Mouse (Mus musculus): ENCODE measurements around the gene Atpif1. TPM values are rescaled to one million over a fixed set of nuclear protein-coding genes. Genes with fewer than 3 reads are reported as not detected.
"Not testable (repeated sequence)": the region's sequence is repeated elsewhere in the genome, so short reads cannot be mapped to it uniquely, and the experiment has no call there.

Gene Atpif1
- polyA plus RNA-seq, 1 experiment from 2014 or later, result 1,193 TPM

- no peaks in the 10 kb centered on the region for H3K36me3 ChIP-seq (ENCODE audit: control insufficient read depth, insufficient read depth, low read length)
- H3K4me3 ChIP-seq (ENCODE audit: low read depth, low read length), result no peak overlapping the region
- H3K9me3 ChIP-seq (ENCODE audit: control insufficient read depth, low read length), result no peaks in the 10 kb centered on the region
- no peak for DNase-seq (ENCODE audit: low spot score)
- no peaks in the 10 kb centered on the region for H3K27me3 ChIP-seq (ENCODE audit: control insufficient read depth, insufficient read depth, low read length)
- no peaks in the 10 kb centered on the region for H3K4me1 ChIP-seq (replicated peaks; ENCODE audit: control insufficient read depth, insufficient read depth, low read length)
- WGBS, result 72% methylated on average over 3 of the region's 3 CpGs
- ATAC-seq (ENCODE audit: low FRiP score), result no peak
- H3K9ac ChIP-seq (ENCODE audit: low read depth, low read length), result no peak overlapping the region
- no peak overlapping the region for H3K4me2 ChIP-seq (replicated peaks; ENCODE audit: low read depth, low read length)
- no peak overlapping the region for H3K27ac ChIP-seq (ENCODE audit: low read depth, low read length)
Observed at GRCm38 (mm10) chr4:132563261-132563660, 29.8 kb upstream of the Atpif1 start.

DNA sequence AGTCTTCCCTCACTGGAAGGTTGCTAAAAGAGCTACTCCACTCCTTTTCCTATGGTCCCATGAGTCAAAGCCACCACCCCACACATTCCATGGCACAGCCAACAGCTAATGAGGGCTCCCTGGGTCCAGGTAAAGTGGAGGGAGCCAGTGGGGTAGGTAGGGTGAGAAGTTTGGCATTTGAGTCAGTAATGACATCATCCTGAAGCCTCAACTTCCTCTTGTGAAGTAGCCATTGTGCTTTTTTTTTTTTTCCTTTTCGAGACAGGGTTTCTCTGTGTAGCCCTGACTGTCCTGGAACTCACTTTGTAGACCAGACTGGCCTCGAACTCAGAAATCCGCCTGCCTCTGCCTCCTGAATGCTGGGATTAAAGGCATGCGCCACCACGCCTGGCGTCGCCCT is 22.1 kb upstream of the Atpif1 start:
- not testable (repeated sequence) for H3K27ac ChIP-seq (ENCODE audit: low read depth, low read length); H3K36me3 ChIP-seq (ENCODE audit: control insufficient read depth, insufficient read depth, low read length); H3K9ac ChIP-seq (ENCODE audit: low read depth, low read length); H3K27me3 ChIP-seq (ENCODE audit: control insufficient read depth, insufficient read depth, low read length); H3K4me3 ChIP-seq (ENCODE audit: low read depth, low read length); DNase-seq (ENCODE audit: low spot score); ATAC-seq (ENCODE audit: low FRiP score); H3K4me1 ChIP-seq (replicated peaks; ENCODE audit: control insufficient read depth, insufficient read depth, low read length); H3K9me3 ChIP-seq (ENCODE audit: control insufficient read depth, low read length); H3K4me2 ChIP-seq (replicated peaks; ENCODE audit: low read depth, low read length)
- WGBS, result 90% methylated on average over 7 of the region's 7 CpGs

- WGBS, result 86% methylated on average over 8 of the region's 8 CpGs
- ATAC-seq (ENCODE audit: low FRiP score), result no peak
- Histone ChIP-seq H3K27me3 (ENCODE audit: control insufficient read depth, insufficient read depth, low read length) (no peaks in the 10 kb centered on the region), H3K9me3 (ENCODE audit: control insufficient read depth, low read length) (no peaks in the 10 kb centered on the region), H3K4me2 (replicated peaks; ENCODE audit: low read depth, low read length) (no peak overlapping the region), H3K36me3 (ENCODE audit: control insufficient read depth, insufficient read depth, low read length) (peaks cover 12% of the 10 kb centered on the region; the same call in 1 of the 2 replicates), H3K27ac (ENCODE audit: low read depth, low read length) (no peak overlapping the region), H3K4me3 (ENCODE audit: low read depth, low read length) (no peak overlapping the region), H3K4me1 (replicated peaks; ENCODE audit: control insufficient read depth, insufficient read depth, low read length) (no peaks in the 10 kb centered on the region), H3K9ac (ENCODE audit: low read depth, low read length) (no peak overlapping the region)
- no peak for DNase-seq (ENCODE audit: low spot score)
Observed at GRCm38 (mm10) chr4:132554653-132555052, 21.2 kb upstream of the Atpif1 start.

DNA sequence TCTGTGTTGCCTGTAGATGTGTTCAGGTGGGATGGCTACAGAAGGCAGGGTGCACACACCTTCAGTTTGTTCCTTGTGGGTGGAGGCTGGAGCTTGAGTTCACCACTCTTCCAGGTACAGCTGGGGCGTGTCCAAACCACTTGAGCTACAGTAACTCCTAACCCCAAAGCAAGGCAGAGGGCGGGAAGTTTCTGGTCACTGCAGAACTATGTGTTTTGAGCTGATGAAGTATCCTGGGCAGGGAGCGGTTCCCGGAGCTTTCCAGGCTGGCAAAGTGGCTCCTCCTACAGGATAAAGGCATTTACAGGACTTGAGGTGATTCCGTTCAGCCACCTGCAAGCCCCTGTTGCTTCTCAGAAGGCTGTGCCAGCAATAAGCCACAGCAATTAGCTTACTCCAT is 20.8 kb upstream of the Atpif1 start:
- Histone ChIP-seq H3K4me2 (replicated peaks; ENCODE audit: low read depth, low read length) (no peak overlapping the region), H3K9me3 (ENCODE audit: control insufficient read depth, low read length) (no peaks in the 10 kb centered on the region), H3K36me3 (ENCODE audit: control insufficient read depth, insufficient read depth, low read length) (peaks cover 12% of the 10 kb centered on the region; the same call in 1 of the 2 replicates), H3K9ac (ENCODE audit: low read depth, low read length) (no peak overlapping the region), H3K27ac (ENCODE audit: low read depth, low read length) (no peak overlapping the region), H3K4me1 (replicated peaks; ENCODE audit: control insufficient read depth, insufficient read depth, low read length) (no peaks in the 10 kb centered on the region), H3K4me3 (ENCODE audit: low read depth, low read length) (no peak overlapping the region), H3K27me3 (ENCODE audit: control insufficient read depth, insufficient read depth, low read length) (no peaks in the 10 kb centered on the region)
- DNase-seq (ENCODE audit: low spot score) (no peak), ATAC-seq (ENCODE audit: low FRiP score) (no peak)
- WGBS, result 83% methylated on average over 5 of the region's 5 CpGs

GRCm38 (mm10) chr4:132545851-132546250 is 12.4 kb upstream of the Atpif1 start:
- ATAC-seq (ENCODE audit: low FRiP score) (no peak), DNase-seq (ENCODE audit: low spot score) (peak; percentile 79)
- H3K27me3 ChIP-seq (ENCODE audit: control insufficient read depth, insufficient read depth, low read length), result no peaks in the 10 kb centered on the region
- WGBS, result 52% methylated on average over 8 of the region's 8 CpGs
- peaks cover 20% of the 10 kb centered on the region; the same call in 1 of the 2 replicates for H3K36me3 ChIP-seq (ENCODE audit: control insufficient read depth, insufficient read depth, low read length)
- no peak overlapping the region for H3K27ac ChIP-seq (ENCODE audit: low read depth, low read length)
- no peak overlapping the region for H3K9ac ChIP-seq (ENCODE audit: low read depth, low read length)
- no peaks in the 10 kb centered on the region for H3K4me1 ChIP-seq (replicated peaks; ENCODE audit: control insufficient read depth, insufficient read depth, low read length)
- H3K4me2 ChIP-seq (replicated peaks; ENCODE audit: low read depth, low read length), result no peak overlapping the region
- H3K9me3 ChIP-seq (ENCODE audit: control insufficient read depth, low read length), result no peaks in the 10 kb centered on the region
- H3K4me3 ChIP-seq (ENCODE audit: low read depth, low read length), result no peak overlapping the region

- H3K27me3 ChIP-seq (ENCODE audit: control insufficient read depth, insufficient read depth, low read length), result no peaks in the 10 kb centered on the region
- no peaks in the 10 kb centered on the region for H3K9me3 ChIP-seq (ENCODE audit: control insufficient read depth, low read length)
- no peak for ATAC-seq (ENCODE audit: low FRiP score)
- H3K4me3 ChIP-seq (ENCODE audit: low read depth, low read length), result no peak overlapping the region
- no peak for DNase-seq (ENCODE audit: low spot score)
- WGBS, result 68% methylated on average over 1 of the region's 1 CpGs
- H3K4me1 ChIP-seq (replicated peaks; ENCODE audit: control insufficient read depth, insufficient read depth, low read length), result no peaks in the 10 kb centered on the region
- no peak overlapping the region for H3K9ac ChIP-seq (ENCODE audit: low read depth, low read length)
- no peak overlapping the region for H3K27ac ChIP-seq (ENCODE audit: low read depth, low read length)
- H3K36me3 ChIP-seq (ENCODE audit: control insufficient read depth, insufficient read depth, low read length), result peaks cover 10% of the 10 kb centered on the region; the same call in 1 of the 2 replicates
- H3K4me2 ChIP-seq (replicated peaks; ENCODE audit: low read depth, low read length), result no peak overlapping the region
Observed at GRCm38 (mm10) chr4:132542724-132543123, 9.3 kb upstream of the Atpif1 start.

DNA sequence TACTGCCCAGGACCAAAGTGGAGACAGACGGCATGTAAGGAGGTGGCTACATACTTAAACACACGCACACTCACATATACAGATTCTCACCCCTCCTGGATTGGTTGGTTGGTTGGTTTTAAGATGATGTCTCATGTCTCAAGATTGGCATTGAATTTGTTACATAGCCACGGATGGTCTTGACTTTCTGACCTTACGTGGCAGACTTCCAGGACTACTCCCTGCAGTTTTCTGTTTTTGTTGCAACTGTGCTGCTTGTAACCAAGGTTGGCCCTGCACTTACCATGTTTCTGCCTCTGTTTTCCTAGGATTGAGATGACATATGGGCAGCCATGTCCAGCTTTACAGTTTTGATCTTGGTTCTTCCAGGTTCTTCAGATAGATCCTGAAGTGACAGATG is 8.0 kb upstream of the Atpif1 start:
- no peak for ATAC-seq (ENCODE audit: low FRiP score)
- no peak overlapping the region for H3K4me3 ChIP-seq (ENCODE audit: low read depth, low read length)
- H3K9ac ChIP-seq (ENCODE audit: low read depth, low read length), result no peak overlapping the region
- peaks cover 9% of the 10 kb centered on the region; the same call in 1 of the 2 replicates for H3K36me3 ChIP-seq (ENCODE audit: control insufficient read depth, insufficient read depth, low read length)
- no peaks in the 10 kb centered on the region; the same call in 1 of the 2 replicates for H3K4me1 ChIP-seq (replicated peaks; ENCODE audit: control insufficient read depth, insufficient read depth, low read length)
- H3K4me2 ChIP-seq (replicated peaks; ENCODE audit: low read depth, low read length), result no peak overlapping the region
- H3K9me3 ChIP-seq (ENCODE audit: control insufficient read depth, low read length), result no peaks in the 10 kb centered on the region
- no peak overlapping the region for H3K27ac ChIP-seq (ENCODE audit: low read depth, low read length)
- no peak for DNase-seq (ENCODE audit: low spot score)
- H3K27me3 ChIP-seq (ENCODE audit: control insufficient read depth, insufficient read depth, low read length), result no peaks in the 10 kb centered on the region
- WGBS, result 89% methylated on average over 4 of the region's 4 CpGs

GRCm38 (mm10) chr4:132539481-132539880 is 6.0 kb upstream of the Atpif1 start:
- H3K9ac ChIP-seq (ENCODE audit: low read depth, low read length), result no peak overlapping the region
- H3K27me3 ChIP-seq (ENCODE audit: control insufficient read depth, insufficient read depth, low read length), result no peaks in the 10 kb centered on the region
- no peak overlapping the region for H3K4me2 ChIP-seq (replicated peaks; ENCODE audit: low read depth, low read length)
- 94% methylated on average over 5 of the region's 5 CpGs for WGBS
- peaks cover 8% of the 10 kb centered on the region; the same call in 1 of the 2 replicates for H3K36me3 ChIP-seq (ENCODE audit: control insufficient read depth, insufficient read depth, low read length)
- H3K9me3 ChIP-seq (ENCODE audit: control insufficient read depth, low read length), result no peaks in the 10 kb centered on the region
- no peak overlapping the region for H3K27ac ChIP-seq (ENCODE audit: low read depth, low read length)
- H3K4me3 ChIP-seq (ENCODE audit: low read depth, low read length), result no peak overlapping the region
- no peak for DNase-seq (ENCODE audit: low spot score)
- no peak for ATAC-seq (ENCODE audit: low FRiP score)
- peaks cover 3% of the 10 kb centered on the region; the same call in 1 of the 2 replicates for H3K4me1 ChIP-seq (replicated peaks; ENCODE audit: control insufficient read depth, insufficient read depth, low read length)

DNA sequence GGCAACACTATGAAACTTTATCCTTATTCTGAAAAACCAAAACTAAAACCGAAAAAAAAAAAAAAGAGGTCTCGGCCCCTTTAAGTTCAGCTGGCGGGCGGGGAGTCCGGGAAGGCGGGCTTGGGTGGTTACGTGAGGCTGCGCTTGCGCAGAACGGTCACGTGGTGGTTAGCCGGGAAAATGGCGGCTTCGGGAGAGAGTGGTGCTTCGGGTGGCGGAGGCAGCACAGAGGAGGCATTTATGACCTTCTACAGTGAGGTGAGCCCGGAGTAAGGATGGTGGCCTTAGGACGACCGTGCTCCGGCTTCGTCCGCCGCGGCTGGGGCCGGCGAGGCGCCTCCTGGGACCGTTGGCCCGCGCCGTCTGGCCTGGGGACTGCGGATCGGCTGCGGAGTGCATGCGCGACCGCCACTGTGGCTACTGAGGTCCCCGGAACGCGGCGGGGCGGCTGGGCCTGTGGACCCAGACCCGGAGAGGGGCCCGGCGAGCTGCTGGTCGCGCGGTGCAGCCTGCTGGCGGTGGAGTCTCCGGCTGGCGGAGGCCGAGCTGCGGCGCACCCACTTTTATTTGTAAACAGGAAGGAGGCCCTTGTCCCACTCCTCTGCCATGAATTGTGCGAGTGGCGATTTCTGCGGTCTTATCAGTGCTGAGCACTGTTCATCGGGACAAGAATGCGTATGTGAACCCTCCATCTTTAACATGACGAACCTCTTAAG is 2.1 kb upstream of the Atpif1 start, which contains the start of gene Dnajc8:
Dnajc8 (plus strand) TSS at position 145 of the 716 bp plus-strand sequence.
- peak; percentile 75 for ATAC-seq (ENCODE audit: low FRiP score)
- peaks cover 3% of the 10 kb centered on the region; the same call in 1 of the 2 replicates for H3K4me1 ChIP-seq (replicated peaks; ENCODE audit: control insufficient read depth, insufficient read depth, low read length)
- under 1% methylated on average over 60 of the region's 60 CpGs for WGBS
- no peaks in the 10 kb centered on the region for H3K27me3 ChIP-seq (ENCODE audit: control insufficient read depth, insufficient read depth, low read length)
- peak within 1 kb of the TSS; percentile 83 for H3K4me2 ChIP-seq (replicated peaks; ENCODE audit: low read depth, low read length)
- no peaks in the 10 kb centered on the region for H3K9me3 ChIP-seq (ENCODE audit: control insufficient read depth, low read length)
- H3K4me3 ChIP-seq (ENCODE audit: low read depth, low read length), result peak within 1 kb of the TSS; percentile 100
- peak within 1 kb of the TSS; percentile 79 for H3K27ac ChIP-seq (ENCODE audit: low read depth, low read length)
- H3K36me3 ChIP-seq (ENCODE audit: control insufficient read depth, insufficient read depth, low read length), result no peaks in the 10 kb centered on the region; the same call in 1 of the 2 replicates
- peak within 1 kb of the TSS; percentile 92 for H3K9ac ChIP-seq (ENCODE audit: low read depth, low read length)
- DNase-seq (ENCODE audit: low spot score), result peak; percentile 97
